Mouse (Mus musculus): ENCODE data around the gene Pkn2.

Gene Pkn2

GRCm38 (mm10) chr3:142834024-142834423, 47.8 kb downstream of the Pkn2 start:
- no peak for DNase-seq (ENCODE audit: low spot score in 2 of 2)

GRCm38 (mm10) chr3:142832910-142833309, 48.9 kb downstream of the Pkn2 start:
- no peak for DNase-seq (ENCODE audit: low spot score in 2 of 2)

- DNase-seq (ENCODE audit: low spot score in 2 of 2): no peak
Observed at GRCm38 (mm10) chr3:142826449-142827146, 55.2 kb downstream of the Pkn2 start.

GRCm38 (mm10) chr3:142823606-142824005, 58.2 kb downstream of the Pkn2 start:
- DNase-seq (ENCODE audit: low spot score in 2 of 2): no peak

- no peak for DNase-seq (ENCODE audit: low spot score in 2 of 2)
Observed at GRCm38 (mm10) chr3:142817506-142817905, 64.3 kb downstream of the Pkn2 start.

- no peak for DNase-seq (ENCODE audit: low spot score in 2 of 2)
Observed at GRCm38 (mm10) chr3:142811582-142811981, 70.2 kb downstream of the Pkn2 start.

- no peak for DNase-seq (ENCODE audit: low spot score in 2 of 2)
Observed at GRCm38 (mm10) chr3:142795587-142795986, 86.2 kb downstream of the Pkn2 start.

- DNase-seq (ENCODE audit: low spot score in 2 of 2): peak in 1 of 2 experiments; percentile 6
Observed at GRCm38 (mm10) chr3:142786423-142787072, 95.3 kb downstream of the Pkn2 start.

- DNase-seq (ENCODE audit: low spot score in 2 of 2): no peak
Observed at GRCm38 (mm10) chr3:142777227-142777626, 104.6 kb downstream of the Pkn2 start.

GRCm38 (mm10) chr3:142773538-142774191, 108.1 kb downstream of the Pkn2 start:
- no peak for DNase-seq (ENCODE audit: low spot score in 2 of 2)

GRCm38 (mm10) chr3:142770518-142770917, 111.3 kb downstream of the Pkn2 start:
- DNase-seq (ENCODE audit: low spot score in 2 of 2): no peak

GRCm38 (mm10) chr3:142768498-142768897, 113.3 kb downstream of the Pkn2 start:
- no peak for DNase-seq (ENCODE audit: low spot score in 2 of 2)

GRCm38 (mm10) chr3:142765778-142766165, 116.0 kb downstream of the Pkn2 start:
- no peak for DNase-seq (ENCODE audit: low spot score in 2 of 2)

GRCm38 (mm10) chr3:142764995-142765777, 116.6 kb downstream of the Pkn2 start, which contains the start of gene Gtf2b:
TSS of gene Gtf2b (plus strand) at chr3:142765045.
- DNase-seq (ENCODE audit: low spot score in 2 of 2): peak; percentile 96 to 97

GRCm38 (mm10) chr3:142760356-142760755, 121.4 kb downstream of the Pkn2 start:
- DNase-seq (ENCODE audit: low spot score in 2 of 2): no peak

GRCm38 (mm10) chr3:142758593-142758992, 123.2 kb downstream of the Pkn2 start:
- DNase-seq (ENCODE audit: low spot score in 2 of 2): no peak

GRCm38 (mm10) chr3:142757841-142758240, 124.0 kb downstream of the Pkn2 start:
- DNase-seq (ENCODE audit: low spot score in 2 of 2): no peak

GRCm38 (mm10) chr3:142755132-142755867, 126.5 kb downstream of the Pkn2 start:
- DNase-seq (ENCODE audit: low spot score in 2 of 2): no peak

GRCm38 (mm10) chr3:142749131-142749530, 132.7 kb downstream of the Pkn2 start:
- DNase-seq (ENCODE audit: low spot score in 2 of 2): no peak

GRCm38 (mm10) chr3:142747673-142748072, 134.1 kb downstream of the Pkn2 start:
- DNase-seq (ENCODE audit: low spot score in 2 of 2): no peak

- DNase-seq (ENCODE audit: low spot score in 2 of 2): no peak
Observed at GRCm38 (mm10) chr3:142745076-142745475, 136.7 kb downstream of the Pkn2 start.
